Mouse (Mus musculus) 3T3-L1 (cell line): ENCODE measurements around the gene Eif2ak1.

Source experiments
- DNase-seq: peaks from one replicate; pipeline ENCODE4 v3.0.0-alpha.2; 2015; ENCODE audit warnings: low read depth, low spot score

Eif2ak1 gene

GRCm38 (mm10) chr5:143948361-143948760 lies 130.8 kb downstream of the Eif2ak1 start:
- no peak for DNase-seq

- no peak for DNase-seq
Observed at GRCm38 (mm10) chr5:143950016-143950415, 132.4 kb downstream of the Eif2ak1 start.
